Mouse (Mus musculus) monocyte, adult 5-6 weeks (primary cell): ENCODE results near the gene Cxcl2. TPM values are rescaled to one million over a fixed set of nuclear protein-coding genes. Genes with fewer than 3 reads are reported as not detected.

Experiments
- ATAC-seq: fragments of 153-309, 156-312 bp; replicated peaks from 2 replicates; pipeline ENCODE4 v1.8.0; 2017; ENCODE audit warnings: mild to moderate bottlenecking; ENCODE audit not compliant: low TSS enrichment, insufficient number of reproducible peaks, severe bottlenecking, poor library complexity, low FRiP score
- total RNA-seq: library from RNA; stranded (forward); fragments of 200-1000, 200-491, 200-594 nt; gene quantifications from 3 replicates; pipeline ENCODE4 v1.2.3, GENCODE M21; 2017

The Cxcl2 gene
- total RNA-seq: 33.2 to 79.5 TPM (median 56.2 TPM) in 3 replicates

- ATAC-seq: peak; percentile 72
These were observed at the start of gene Cxcl2 for GRCm38 (mm10) chr5:90903339-90904020. TSS of gene Cxcl2 (plus strand) at chr5:90903871.

- ATAC-seq: no peak
These were observed 48.1 kb upstream of the Cxcl2 start for GRCm38 (mm10) chr5:90855308-90856230.

- ATAC-seq: no peak
These were observed 46.2 kb upstream of the Cxcl2 start for GRCm38 (mm10) chr5:90857463-90857862.

GRCm38 (mm10) chr5:90858429-90858828, 45.2 kb upstream of the Cxcl2 start:
- no peak for ATAC-seq

GRCm38 (mm10) chr5:90859031-90859430, 44.6 kb upstream of the Cxcl2 start:
- no peak for ATAC-seq

- no peak for ATAC-seq
These were observed 41.7 kb upstream of the Cxcl2 start for GRCm38 (mm10) chr5:90861876-90862375.

GRCm38 (mm10) chr5:90866770-90867169, 36.9 kb upstream of the Cxcl2 start:
- ATAC-seq: no peak

- no peak for ATAC-seq
These were observed 31.3 kb upstream of the Cxcl2 start for GRCm38 (mm10) chr5:90872377-90872776.

GRCm38 (mm10) chr5:90876045-90876444, 27.6 kb upstream of the Cxcl2 start:
- ATAC-seq: no peak

- ATAC-seq: no peak
These were observed 27.0 kb upstream of the Cxcl2 start for GRCm38 (mm10) chr5:90876471-90877172.

- ATAC-seq: no peak
These were observed 26.5 kb upstream of the Cxcl2 start for GRCm38 (mm10) chr5:90877173-90877512.

GRCm38 (mm10) chr5:90879307-90880014, 24.2 kb upstream of the Cxcl2 start:
- no peak for ATAC-seq

GRCm38 (mm10) chr5:90880335-90880850, 23.3 kb upstream of the Cxcl2 start:
- ATAC-seq: no peak

- ATAC-seq: no peak
These were observed 22.6 kb upstream of the Cxcl2 start for GRCm38 (mm10) chr5:90881021-90881420.

GRCm38 (mm10) chr5:90881682-90882081, 22.0 kb upstream of the Cxcl2 start:
- ATAC-seq: peak; percentile 94

GRCm38 (mm10) chr5:90882146-90882545, 21.5 kb upstream of the Cxcl2 start:
- ATAC-seq: no peak

GRCm38 (mm10) chr5:90884628-90885242, 18.9 kb upstream of the Cxcl2 start:
- no peak for ATAC-seq

- no peak for ATAC-seq
These were observed 15.0 kb upstream of the Cxcl2 start for GRCm38 (mm10) chr5:90888661-90889060.
